Mouse (Mus musculus) lung, postnatal 0 days (tissue): ENCODE measurements at regions not wholly inside any gene's neighbourhood (a gene's known extent, or its start where the extent isn't known, plus 50 kb on each side); places are given as distances from the start of the nearest gene placed in this dataset.

ENCODE experiments used
- ATAC-seq: fragments of 200-750 bp; cut with Nextera tagmentation; 2 replicates; pipeline ENCODE4 v1.8.0; 2017; ENCODE audit warnings: moderate library complexity
- DNase-seq: peaks from one replicate; pipeline ENCODE4 v3.0.0-alpha.2; 2016; ENCODE audit warnings: low spot score
- H3K27ac ChIP-seq: fragments of 300-500 bp; sonication (generic); 2 replicates; pipeline ENCODE4 v1.5.1; 2014; ENCODE audit warnings: antibody characterized with exemption, mild to moderate bottlenecking, low read length, mixed read lengths
- H3K27me3 ChIP-seq: fragments of 300-500 bp; sonication (generic); replicated peaks from 2 replicates; pipeline ENCODE4 v1.6.1; 2014; ENCODE audit warnings: low read length, mixed read lengths; ENCODE audit not compliant: insufficient read depth
- H3K36me3 ChIP-seq: fragments of 300-500 bp; sonication (generic); 2 replicates; pipeline ENCODE4 v1.6.1; 2014; ENCODE audit warnings: low read length, mixed read lengths; ENCODE audit not compliant: insufficient read depth
- H3K4me1 ChIP-seq: fragments of 300-500 bp; sonication (generic); 2 replicates; pipeline ENCODE4 v1.6.1; 2014; ENCODE audit warnings: antibody characterized with exemption, low read depth, low read length, mixed read lengths; ENCODE audit not compliant: insufficient read depth
- H3K4me2 ChIP-seq: fragments of 300-500 bp; sonication (generic); replicated peaks from 2 replicates; pipeline ENCODE4 v1.6.1; 2014; ENCODE audit warnings: low read depth, mild to moderate bottlenecking, low read length, moderate library complexity, mixed read lengths
- H3K4me3 ChIP-seq: fragments of 300-500 bp; sonication (generic); 2 replicates; pipeline ENCODE4 v1.5.1; 2014; ENCODE audit warnings: low read depth, low read length
- H3K9ac ChIP-seq: fragments of 300-500 bp; sonication (generic); replicated peaks from 2 replicates; pipeline ENCODE4 v1.6.1; 2014; ENCODE audit warnings: low read depth, mild to moderate bottlenecking
- H3K9me3 ChIP-seq: fragments of 300-500 bp; sonication (generic); 2 replicates; pipeline ENCODE4 v1.6.1; 2016; ENCODE audit warnings: low read length, mixed read lengths
- CTCF ChIP-seq: IDR thresholded peaks from 2 replicates; pipeline ENCODE4 v1.5.1; 2016; ENCODE audit warnings: antibody characterized with exemption, mild to moderate bottlenecking
- EP300 ChIP-seq: IDR thresholded peaks from 2 replicates; pipeline ENCODE4 v1.6.1; 2016; ENCODE audit warnings: antibody characterized with exemption, mild to moderate bottlenecking, control low read depth
- WGBS: fragments of 180-500 bp; shearing (Covaris S2); extraction: QIAGEN DNeasy Blood & Tissue Kit; methylation state at CpG from one replicate; pipeline ENCODE4 v1.1.7; 2014; 5-methylcytosine and 5-hydroxymethylcytosine counted together

DNA sequence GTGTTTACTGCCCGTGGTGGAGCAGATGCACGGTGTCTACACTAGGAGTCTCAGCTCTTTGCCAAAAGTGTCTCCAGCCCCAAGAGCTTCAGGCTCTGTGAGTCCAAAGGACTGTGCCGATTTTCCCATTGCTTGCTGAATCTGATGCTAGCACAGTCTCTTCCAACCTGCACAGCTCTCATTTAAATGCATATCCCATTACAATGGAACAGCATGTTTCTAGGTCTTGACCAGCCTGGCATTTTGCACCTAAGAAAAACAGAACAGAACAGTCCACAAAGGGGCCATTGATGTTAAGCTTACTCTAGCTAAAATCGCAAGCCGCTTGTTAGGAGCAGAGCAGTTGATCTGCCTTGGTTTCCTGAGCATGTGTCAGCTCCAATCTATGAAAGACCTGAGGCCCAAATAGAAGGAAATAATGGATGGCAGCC, 339.2 kb downstream of the Tle4 start:
- no peaks in the 10 kb centered on the region for H3K27me3 ChIP-seq
- H3K9me3 ChIP-seq: no peaks in the 10 kb centered on the region
- TF ChIP-seq CTCF (no peak), EP300 (no peak)
- H3K4me2 ChIP-seq: no peak overlapping the region
- no peak for DNase-seq
- H3K27ac ChIP-seq: no peak overlapping the region
- no peaks in the 10 kb centered on the region for H3K4me1 ChIP-seq
- H3K36me3 ChIP-seq: no peaks in the 10 kb centered on the region
- H3K9ac ChIP-seq: no peak overlapping the region
- 66% methylated on average over 5 of the region's 5 CpGs for WGBS
- ATAC-seq: no peak
- no peak overlapping the region for H3K4me3 ChIP-seq

DNA sequence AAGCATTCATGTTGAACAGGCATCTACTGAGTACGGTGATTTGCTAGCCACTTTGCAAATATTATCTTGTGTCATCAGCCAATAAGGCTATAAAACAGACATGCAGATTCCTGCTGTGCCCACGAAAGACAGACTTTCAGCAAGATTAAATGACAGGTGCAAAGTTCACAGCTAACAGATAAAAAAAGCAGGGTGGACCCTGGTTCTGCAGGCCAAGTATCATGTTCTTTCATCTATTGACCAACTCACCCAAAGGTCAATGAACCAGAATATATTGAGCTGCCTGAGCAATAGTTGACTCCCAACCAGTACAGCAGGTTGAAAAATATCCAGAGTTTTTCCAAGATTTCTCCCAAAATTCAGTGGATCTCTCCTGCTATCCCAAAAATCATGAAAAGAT, 338.6 kb downstream of the Tle4 start:
- 43% methylated on average over 2 of the region's 2 CpGs for WGBS
- H3K9me3 ChIP-seq: no peaks in the 10 kb centered on the region
- H3K4me2 ChIP-seq: no peak overlapping the region
- TF ChIP-seq EP300 (no peak), CTCF (no peak)
- DNase-seq (no peak), ATAC-seq (no peak)
- H3K27ac ChIP-seq: no peak overlapping the region
- no peaks in the 10 kb centered on the region for H3K4me1 ChIP-seq
- H3K4me3 ChIP-seq: no peak overlapping the region
- H3K27me3 ChIP-seq: no peaks in the 10 kb centered on the region
- no peak overlapping the region for H3K9ac ChIP-seq
- no peaks in the 10 kb centered on the region for H3K36me3 ChIP-seq

DNA sequence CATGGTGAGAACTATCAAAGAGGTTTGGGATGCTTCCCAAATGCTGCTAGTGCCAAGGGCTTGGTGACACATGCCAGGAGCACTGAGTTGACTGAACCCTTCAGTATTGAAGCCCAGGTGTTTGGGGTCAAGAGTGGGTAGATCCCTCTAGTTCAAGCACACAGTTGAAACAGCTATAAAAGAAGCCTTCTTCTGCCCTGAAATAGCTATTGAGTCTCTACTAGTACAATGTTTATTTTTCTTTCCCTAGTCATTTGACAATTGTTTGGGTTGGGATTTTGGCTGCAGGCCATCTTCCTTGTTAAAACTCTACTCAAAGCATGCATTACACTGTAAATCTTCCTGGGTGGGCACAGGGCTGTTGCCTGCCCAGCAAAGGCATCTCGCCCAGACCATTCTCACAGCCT, 308.5 kb downstream of the Tle4 start:
- Histone ChIP-seq H3K4me3 (no peak overlapping the region), H3K4me2 (no peak overlapping the region), H3K9me3 (no peaks in the 10 kb centered on the region), H3K27ac (no peak overlapping the region), H3K27me3 (no peaks in the 10 kb centered on the region), H3K4me1 (no peaks in the 10 kb centered on the region), H3K9ac (no peak overlapping the region), H3K36me3 (no peaks in the 10 kb centered on the region)
- ATAC-seq (no peak), DNase-seq (no peak)
- 29% methylated on average over 1 of the region's 1 CpGs for whole genome bisulfite sequencing
- TF ChIP-seq CTCF (no peak), EP300 (no peak)

GRCm38 (mm10) chr19:14290911-14291310, 306.9 kb downstream of the Tle4 start:
- no peak overlapping the region for H3K4me3 ChIP-seq
- no peak overlapping the region for H3K27ac ChIP-seq
- TF ChIP-seq EP300: no peak
- no peak; the same call in 1 of the 2 replicates for TF ChIP-seq CTCF
- H3K27me3 ChIP-seq: no peaks in the 10 kb centered on the region
- no peak for DNase-seq
- H3K36me3 ChIP-seq: no peaks in the 10 kb centered on the region
- no peak overlapping the region for H3K9ac ChIP-seq
- ATAC-seq: no peak
- no peaks in the 10 kb centered on the region for H3K4me1 ChIP-seq
- 78% methylated on average over 6 of the region's 6 CpGs for WGBS
- H3K9me3 ChIP-seq: no peaks in the 10 kb centered on the region
- H3K4me2 ChIP-seq: no peak overlapping the region

DNA sequence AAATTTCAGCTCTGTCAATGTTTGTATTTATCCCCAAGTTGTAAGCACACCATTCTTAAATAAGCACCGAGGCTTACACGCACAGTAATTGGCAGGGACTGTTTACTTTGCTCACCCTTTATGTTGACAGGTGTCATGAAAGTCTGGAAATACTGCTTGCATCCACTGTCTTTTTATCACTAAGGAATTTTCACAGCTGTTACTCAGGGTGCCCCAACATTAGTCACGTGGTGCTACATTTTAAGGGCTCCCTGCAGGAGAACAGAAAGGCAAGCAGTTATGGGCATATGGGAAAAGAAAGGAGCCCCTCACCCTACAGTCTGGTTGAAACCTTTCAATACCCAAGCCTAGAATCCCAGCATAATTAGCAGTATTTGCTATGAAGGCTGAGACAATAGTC, 304.7 kb downstream of the Tle4 start:
- Histone ChIP-seq H3K9me3 (no peaks in the 10 kb centered on the region), H3K27ac (no peak overlapping the region), H3K27me3 (no peaks in the 10 kb centered on the region), H3K9ac (no peak overlapping the region), H3K36me3 (no peaks in the 10 kb centered on the region), H3K4me2 (no peak overlapping the region), H3K4me1 (no peaks in the 10 kb centered on the region), H3K4me3 (no peak overlapping the region)
- 55% methylated on average over 3 of the region's 3 CpGs for WGBS
- DNase-seq: no peak
- no peak for TF ChIP-seq EP300
- no peak for TF ChIP-seq CTCF
- ATAC-seq: no peak

- DNase-seq: no peak
- no peaks in the 10 kb centered on the region for H3K27me3 ChIP-seq
- H3K4me2 ChIP-seq: no peak overlapping the region
- H3K9me3 ChIP-seq: no peaks in the 10 kb centered on the region
- no peaks in the 10 kb centered on the region for H3K4me1 ChIP-seq
- 80% methylated on average over 6 of the region's 6 CpGs for WGBS
- H3K9ac ChIP-seq: no peak overlapping the region
- no peaks in the 10 kb centered on the region for H3K36me3 ChIP-seq
- ATAC-seq: no peak
- no peak overlapping the region for H3K27ac ChIP-seq
- H3K4me3 ChIP-seq: no peak overlapping the region
- TF ChIP-seq EP300 (no peak), CTCF (no peak)
Measured at GRCm38 (mm10) chr19:14301176-14301943, 296.5 kb downstream of the Tle4 start.
